Mouse (Mus musculus): Measurements from ENCODE around the gene Mef2a. TPM values are rescaled to one million over a fixed set of nuclear protein-coding genes. Genes with fewer than 3 reads are reported as not detected.

Gene Mef2a
- total RNA-seq, 2 experiments from 2014 or later: 137 to 159 TPM

DNA sequence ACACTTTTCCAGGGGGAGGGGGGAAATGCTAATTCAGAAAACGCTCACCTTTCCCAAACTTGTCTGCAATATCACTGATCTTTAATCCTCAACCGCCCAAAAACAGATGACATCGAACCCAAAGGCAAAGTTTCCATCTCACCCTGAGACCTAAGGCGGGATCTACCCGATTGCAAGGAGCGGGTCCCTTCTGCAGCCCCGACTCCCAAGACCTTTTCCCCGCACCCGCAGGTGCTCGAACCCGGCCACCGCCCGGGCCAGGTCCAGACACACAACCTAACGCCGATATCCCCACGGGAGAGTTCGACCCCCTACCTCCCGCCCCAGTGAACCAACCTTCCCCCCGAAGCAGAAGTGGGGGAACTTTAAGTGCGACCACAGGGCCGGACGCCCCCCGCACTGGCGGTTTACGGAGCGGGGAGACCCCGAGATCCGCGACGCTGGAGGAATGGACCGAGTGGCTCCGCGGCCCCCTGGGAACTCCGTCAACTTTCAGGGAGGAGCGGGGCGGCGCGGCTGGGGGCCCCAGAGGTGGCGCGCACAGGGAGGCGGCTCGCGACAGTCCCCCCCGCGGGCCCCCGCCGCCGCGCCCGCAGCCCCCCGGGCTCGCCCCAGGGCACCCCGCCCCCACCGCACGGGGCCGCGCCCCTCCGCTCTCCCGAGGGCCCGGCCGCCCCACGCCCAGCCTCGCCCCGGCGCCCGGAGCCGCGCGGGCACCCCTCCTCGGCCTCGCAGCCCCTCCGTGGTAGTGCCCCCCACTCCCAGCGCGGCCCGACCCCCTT lies 576 bp downstream of the Mef2a start:
- DNase-seq (ENCODE audit: extremely low spot score in 1 of 2, low spot score in 1 of 2): peak; percentile 14 to 29

DNA sequence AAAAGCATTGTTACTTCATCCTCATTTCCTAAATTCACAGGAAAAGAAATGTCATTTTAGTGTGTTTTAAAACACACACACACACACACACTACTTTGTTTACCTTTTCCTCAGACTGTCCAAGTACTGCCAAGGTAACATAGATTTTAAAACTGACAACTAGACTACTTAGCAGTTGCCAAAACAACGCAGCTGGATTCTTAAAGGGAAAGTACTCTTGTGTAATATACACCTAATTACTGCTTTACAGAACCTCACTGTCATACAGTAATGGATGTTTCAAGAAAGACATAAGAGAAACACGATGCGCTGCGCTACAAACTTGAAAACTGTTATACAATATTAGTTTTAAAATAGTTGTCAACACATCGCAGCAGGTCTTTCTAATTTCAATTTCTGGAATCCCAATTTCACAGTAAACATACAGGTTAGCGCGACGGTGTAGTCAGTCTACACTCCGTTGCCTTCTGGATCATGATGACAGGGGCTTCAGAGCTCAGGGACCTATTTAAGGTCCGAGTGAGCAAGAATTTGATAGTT lies 1.2 kb downstream of the Mef2a start:
- no peak for DNase-seq (ENCODE audit: extremely low spot score in 1 of 2, low spot score in 1 of 2)

DNA sequence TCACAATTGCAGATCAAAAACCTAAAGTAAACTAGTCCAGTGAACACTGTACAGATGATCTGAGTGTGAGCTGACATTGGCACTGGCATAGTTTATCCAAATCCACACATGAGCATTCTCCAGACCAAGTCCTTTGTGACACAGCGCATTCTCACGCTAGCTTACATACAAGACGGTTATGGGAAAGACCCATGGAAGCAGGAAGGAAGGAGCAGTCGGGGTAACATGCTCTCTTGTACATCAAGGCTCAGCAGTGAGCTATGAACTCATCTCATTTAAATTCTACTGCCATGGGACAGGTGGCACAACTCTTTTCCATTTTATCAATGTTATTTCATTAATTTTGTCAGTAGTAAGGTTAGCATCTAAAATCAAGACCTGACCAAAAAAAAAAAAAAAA lies 3.0 kb downstream of the Mef2a start:
- DNase-seq (ENCODE audit: extremely low spot score in 1 of 2, low spot score in 1 of 2): no peak

GRCm38 (mm10) chr7:67368394-67368793 lies 4.3 kb downstream of the Mef2a start:
- no peak for DNase-seq (ENCODE audit: extremely low spot score in 1 of 2, low spot score in 1 of 2)

GRCm38 (mm10) chr7:67360588-67360987 lies 12.1 kb downstream of the Mef2a start:
- DNase-seq (ENCODE audit: extremely low spot score in 1 of 2, low spot score in 1 of 2): no peak

GRCm38 (mm10) chr7:67359863-67360262 lies 12.8 kb downstream of the Mef2a start:
- DNase-seq (ENCODE audit: extremely low spot score in 1 of 2, low spot score in 1 of 2): no peak

DNA sequence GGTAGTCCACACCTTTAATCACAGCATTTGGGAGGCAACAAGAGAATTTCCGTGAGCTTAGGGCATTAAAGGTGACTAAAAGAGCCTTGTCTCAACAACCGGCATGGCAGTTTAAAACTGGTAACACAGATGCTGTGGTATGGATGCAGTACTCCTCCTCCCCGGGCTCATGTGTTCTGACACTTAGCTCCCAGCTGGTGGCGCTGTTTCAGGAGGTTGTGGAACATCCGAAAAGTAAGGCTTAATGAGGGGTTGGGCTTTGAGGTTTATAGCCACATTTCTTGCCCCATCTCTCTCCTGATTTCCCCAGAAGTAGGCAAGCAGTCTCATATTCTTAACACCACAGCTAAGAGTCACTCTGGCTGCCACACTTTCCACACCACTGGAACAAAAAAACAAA lies 16.8 kb downstream of the Mef2a start:
- no peak for DNase-seq (ENCODE audit: extremely low spot score in 1 of 2, low spot score in 1 of 2)

DNA sequence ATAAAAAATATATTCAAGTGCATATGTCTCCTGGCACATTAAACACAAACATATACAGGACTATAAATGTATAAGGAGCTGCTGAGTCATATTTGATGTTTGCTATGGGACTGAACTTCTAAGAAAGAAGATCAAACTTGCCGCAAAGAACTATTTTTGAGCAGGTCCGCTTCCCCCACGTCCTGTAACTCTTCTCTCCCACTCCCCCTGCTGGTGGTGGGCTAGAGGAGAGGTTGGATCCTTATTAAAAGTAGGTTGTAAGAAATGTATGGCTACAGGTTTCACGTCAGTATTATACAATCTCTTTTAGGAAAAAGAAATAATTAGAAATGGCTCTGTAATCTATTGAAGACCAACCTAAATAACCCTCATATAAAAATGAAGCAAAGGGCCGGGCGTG lies 19.0 kb downstream of the Mef2a start:
- DNase-seq (ENCODE audit: extremely low spot score in 1 of 2, low spot score in 1 of 2): no peak

GRCm38 (mm10) chr7:67352989-67353388 lies 19.7 kb downstream of the Mef2a start:
- DNase-seq (ENCODE audit: extremely low spot score in 1 of 2, low spot score in 1 of 2): no peak

- DNase-seq (ENCODE audit: extremely low spot score in 1 of 2, low spot score in 1 of 2): no peak
These were observed 28.2 kb downstream of the Mef2a start for GRCm38 (mm10) chr7:67344443-67344842.

- DNase-seq (ENCODE audit: extremely low spot score in 1 of 2, low spot score in 1 of 2): no peak
These were observed 30.5 kb downstream of the Mef2a start for GRCm38 (mm10) chr7:67342067-67342625.

GRCm38 (mm10) chr7:67320359-67320758 lies 52.3 kb downstream of the Mef2a start:
- DNase-seq (ENCODE audit: extremely low spot score in 1 of 2, low spot score in 1 of 2): no peak

GRCm38 (mm10) chr7:67318697-67319096 lies 54.0 kb downstream of the Mef2a start:
- no peak for DNase-seq (ENCODE audit: extremely low spot score in 1 of 2, low spot score in 1 of 2)

- no peak for DNase-seq (ENCODE audit: extremely low spot score in 1 of 2, low spot score in 1 of 2)
These were observed 59.5 kb downstream of the Mef2a start for GRCm38 (mm10) chr7:67313200-67313599.

DNA sequence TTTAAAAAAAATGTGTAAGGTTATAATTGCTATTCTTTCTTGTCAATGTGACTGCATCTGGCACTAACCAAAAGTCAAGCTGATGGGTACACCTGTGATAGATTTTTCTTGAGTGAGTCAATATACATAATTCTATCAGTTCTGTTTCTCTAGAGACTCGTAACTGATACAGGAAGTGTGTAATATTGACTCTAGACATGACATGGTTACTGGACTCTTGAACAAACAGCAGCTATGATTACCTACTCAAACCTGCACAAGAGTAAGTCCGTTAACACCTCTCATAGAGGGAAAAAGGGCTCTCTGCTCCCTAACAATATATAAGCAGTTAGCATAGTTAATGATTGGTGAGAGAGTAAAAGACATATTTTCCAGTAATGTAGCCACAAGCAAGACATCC lies 62.5 kb downstream of the Mef2a start:
- DNase-seq (ENCODE audit: extremely low spot score in 1 of 2, low spot score in 1 of 2): no peak

DNA sequence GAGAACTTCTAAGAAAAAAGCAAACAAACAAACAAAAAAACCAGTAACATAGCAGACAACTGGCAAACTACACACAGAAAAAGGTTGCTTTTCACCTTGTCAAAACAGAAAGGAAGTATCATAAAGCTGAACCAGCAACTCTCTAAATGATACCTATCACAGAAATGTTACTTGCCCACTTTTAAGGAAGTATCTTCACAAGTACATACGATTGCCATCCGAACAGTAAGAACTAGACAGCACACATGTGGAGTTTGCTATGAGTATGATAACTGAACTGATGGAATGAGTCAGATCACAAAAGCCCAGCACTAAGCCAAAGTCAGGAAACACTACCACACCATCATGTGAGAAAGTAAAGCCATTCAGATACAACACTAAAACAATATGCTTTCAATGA lies 64.6 kb downstream of the Mef2a start:
- no peak for DNase-seq (ENCODE audit: extremely low spot score in 1 of 2, low spot score in 1 of 2)

DNA sequence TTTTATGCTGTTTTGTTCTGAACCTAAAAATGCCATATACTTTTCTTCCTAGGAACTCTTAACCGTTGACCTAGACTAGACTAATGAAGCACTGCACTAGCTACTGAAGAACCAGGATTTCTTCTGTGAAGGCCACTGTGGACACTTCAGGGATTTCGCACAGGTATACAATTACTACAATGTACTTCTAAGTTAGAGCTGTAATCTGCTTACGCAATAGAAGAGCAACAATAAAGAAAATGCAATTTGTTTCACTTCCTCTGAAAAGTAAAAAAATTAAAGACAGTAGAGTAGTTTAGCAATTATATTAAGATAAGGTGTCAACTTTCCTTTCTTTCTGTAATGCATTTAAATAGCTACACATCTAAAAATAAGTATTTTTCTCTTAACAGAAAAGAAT lies 65.6 kb downstream of the Mef2a start:
- DNase-seq (ENCODE audit: extremely low spot score in 1 of 2, low spot score in 1 of 2): no peak

DNA sequence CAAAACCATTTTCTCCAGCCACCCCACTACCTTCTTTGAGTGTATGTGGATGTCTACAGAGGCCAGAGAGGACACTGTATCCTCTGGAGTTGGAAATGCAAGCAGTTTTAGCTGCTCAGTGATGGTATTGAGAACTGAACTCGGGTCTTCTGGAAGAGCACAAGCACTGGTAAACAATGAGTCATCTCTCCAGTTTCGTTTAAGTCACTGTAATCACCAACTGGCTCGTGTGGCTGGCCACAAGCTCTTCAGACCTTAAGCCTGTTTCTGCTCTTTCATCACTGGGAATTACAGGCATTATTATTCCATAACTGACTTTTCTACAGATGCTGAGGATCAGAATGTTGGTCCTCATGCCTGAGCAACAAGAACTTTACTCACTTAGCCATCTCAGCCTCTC lies 67.7 kb downstream of the Mef2a start:
- DNase-seq (ENCODE audit: extremely low spot score in 1 of 2, low spot score in 1 of 2): no peak

- no peak for DNase-seq (ENCODE audit: extremely low spot score in 1 of 2, low spot score in 1 of 2)
These were observed 76.2 kb downstream of the Mef2a start for GRCm38 (mm10) chr7:67296419-67296818.

GRCm38 (mm10) chr7:67291356-67291755 lies 81.3 kb downstream of the Mef2a start:
- DNase-seq (ENCODE audit: extremely low spot score in 1 of 2, low spot score in 1 of 2): no peak

GRCm38 (mm10) chr7:67287456-67287855 lies 85.2 kb downstream of the Mef2a start:
- no peak for DNase-seq (ENCODE audit: extremely low spot score in 1 of 2, low spot score in 1 of 2)

DNA sequence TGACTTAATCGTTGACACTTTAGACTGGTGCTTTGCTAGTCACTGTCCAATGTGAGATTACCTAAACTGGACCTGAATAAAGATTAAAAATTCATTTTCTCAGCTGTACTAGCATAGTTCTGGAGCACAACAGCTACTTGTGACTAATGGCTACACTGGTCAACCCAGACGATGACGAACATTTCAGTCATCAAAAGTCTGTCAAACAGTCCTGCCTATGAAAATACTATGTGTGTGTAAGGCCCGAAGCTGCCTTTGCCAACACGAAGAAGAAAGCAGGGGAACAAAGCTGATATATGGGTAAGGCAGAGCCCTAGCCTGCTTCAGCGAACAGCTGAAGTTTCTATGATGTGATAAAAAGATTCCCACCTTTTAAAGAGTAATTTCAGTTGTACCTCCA lies 89.1 kb downstream of the Mef2a start:
- DNase-seq (ENCODE audit: extremely low spot score in 1 of 2, low spot score in 1 of 2): no peak
